Mouse (Mus musculus) stomach, postnatal 0 days (tissue): ENCODE measurements around the gene Yipf2.

ENCODE experiments used
- CTCF ChIP-seq: IDR thresholded peaks from 2 replicates; pipeline ENCODE4 v1.5.1; 2016; ENCODE audit warnings: antibody characterized with exemption, low read depth, mild to moderate bottlenecking, moderate library complexity
- EP300 ChIP-seq: optimal IDR thresholded peaks from 2 replicates; pipeline ENCODE3; 2016; ENCODE audit warnings: antibody characterized with exemption

DNA sequence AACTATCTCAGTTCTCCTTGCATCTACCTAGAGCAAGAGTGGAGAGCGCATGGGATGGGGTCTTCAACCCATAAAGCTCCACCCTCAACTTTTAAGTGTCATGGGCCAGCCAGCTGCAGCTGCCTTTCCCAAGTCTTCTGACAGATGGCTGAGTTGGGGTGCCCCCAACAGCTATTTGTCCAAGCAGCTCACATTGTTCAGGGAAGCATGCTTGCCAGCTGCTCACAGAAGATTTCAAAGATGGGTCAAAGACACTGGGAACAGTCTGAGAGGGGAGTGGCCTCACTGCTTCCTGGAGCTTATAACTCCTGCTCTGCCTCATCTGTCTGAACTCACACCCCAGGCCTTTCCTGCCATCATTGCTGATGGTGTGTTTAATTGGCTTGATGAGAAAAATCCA, 16.3 kb downstream of the Yipf2 start:
- TF ChIP-seq CTCF (no peak), EP300 (no peak)
